Mouse (Mus musculus) kidney, embryonic 15.5 days (tissue): ENCODE measurements around the gene Tigit. TPM values are rescaled to one million over a fixed set of nuclear protein-coding genes. Genes with fewer than 3 reads are reported as not detected.

Source experiments
- ATAC-seq: fragments of 200-750 bp; cut with Nextera tagmentation; replicated peaks from 2 replicates; pipeline ENCODE4 v1.8.0; 2017; ENCODE audit warnings: moderate TSS enrichment; ENCODE audit not compliant: low FRiP score
- H3K27ac ChIP-seq: fragments of 300-500 bp; sonication (generic); 2 replicates; pipeline ENCODE4 v1.5.1; 2015; ENCODE audit warnings: mild to moderate bottlenecking, inconsistent platforms
- H3K27me3 ChIP-seq: fragments of 300-500 bp; sonication (generic); 2 replicates; pipeline ENCODE4 v1.6.1; 2015; ENCODE audit warnings: inconsistent platforms
- H3K36me3 ChIP-seq: fragments of 300-500 bp; sonication (generic); 2 replicates; pipeline ENCODE4 v1.6.1; 2015; ENCODE audit warnings: inconsistent platforms
- H3K4me1 ChIP-seq: fragments of 300-500 bp; sonication (generic); 2 replicates; pipeline ENCODE4 v1.6.1; 2015; ENCODE audit warnings: inconsistent platforms
- H3K4me2 ChIP-seq: fragments of 300-500 bp; sonication (generic); 2 replicates; pipeline ENCODE4 v1.6.1; 2015; ENCODE audit warnings: moderate library complexity, mild to moderate bottlenecking, inconsistent platforms
- H3K4me3 ChIP-seq: fragments of 300-500 bp; sonication (generic); replicated peaks from 2 replicates; pipeline ENCODE4 v1.5.1; 2015; ENCODE audit warnings: mild to moderate bottlenecking, inconsistent platforms
- H3K9ac ChIP-seq: fragments of 300-500 bp; sonication (generic); 2 replicates; pipeline ENCODE4 v1.6.1; 2015; ENCODE audit warnings: mild to moderate bottlenecking, inconsistent platforms
- H3K9me3 ChIP-seq: fragments of 300-500 bp; sonication (generic); replicated peaks from 2 replicates; pipeline ENCODE4 v1.6.1; 2016; ENCODE audit warnings: inconsistent platforms
- WGBS: fragments of 180-500 bp; shearing (Covaris S2); methylation state at CpG from one replicate; pipeline ENCODE4 v1.1.7; 2015; ENCODE audit warnings: mixed read lengths; 5-methylcytosine and 5-hydroxymethylcytosine counted together
- polyA plus RNA-seq: library from polyadenylated mRNA; unstranded; fragments of >200 nt; fragmentation: Nextera tagmentation; extraction: Ambion mirVana; gene quantifications from 2 replicates; pipeline ENCODE4 v1.2.1, GENCODE M21; 2015

Gene Tigit
- not detected in 2 replicates for polyA plus RNA-seq

DNA sequence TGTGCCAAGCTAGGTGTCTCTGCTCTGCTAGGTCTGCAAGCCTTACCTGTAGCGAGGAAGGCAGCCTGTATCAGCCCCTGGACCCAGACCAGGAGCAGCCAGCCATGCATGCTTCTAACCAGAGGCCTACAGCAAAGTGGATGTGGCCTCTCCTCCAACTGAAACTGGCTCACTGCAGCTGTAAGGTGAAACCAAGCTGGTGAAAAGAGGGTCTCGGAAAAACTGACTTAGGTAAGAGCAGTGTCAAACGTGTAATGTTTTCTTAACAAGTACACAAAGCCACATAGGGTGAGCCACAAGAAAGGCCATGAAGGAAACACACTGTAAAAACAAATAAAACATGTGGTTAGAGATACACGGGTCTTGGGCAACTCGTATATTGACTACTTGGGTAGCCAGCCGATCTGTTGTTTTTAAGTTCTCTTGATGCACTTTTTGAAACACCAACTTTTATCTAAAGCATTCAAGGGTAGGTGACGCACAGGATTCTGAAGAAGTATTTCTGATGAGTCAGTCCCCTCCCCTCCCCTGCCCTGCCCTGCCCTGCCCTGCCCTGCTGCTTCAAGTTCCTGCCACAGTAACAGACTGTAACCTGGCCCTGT lies at the start of gene Tigit:
TSS of gene Tigit (minus strand) at position 169 of the 602 bp plus-strand sequence.
- no peaks in the 10 kb centered on the region for H3K9me3 ChIP-seq
- H3K27me3 ChIP-seq = no peaks in the 10 kb centered on the region
- H3K4me1 ChIP-seq = no peaks in the 10 kb centered on the region; the same call in 1 of the 2 replicates
- 0 out of 2 replicates have a peak, but pooled peaks have one; percentile 36 for ATAC-seq
- H3K27ac ChIP-seq = no peak within 1 kb of the TSS
- H3K36me3 ChIP-seq = no peaks in the 10 kb centered on the region
- 65% methylated on average over 7 of the region's 7 CpGs for WGBS
- no peak within 1 kb of the TSS for H3K4me2 ChIP-seq
- no peak within 1 kb of the TSS for H3K9ac ChIP-seq
- H3K4me3 ChIP-seq = no peak within 1 kb of the TSS

DNA sequence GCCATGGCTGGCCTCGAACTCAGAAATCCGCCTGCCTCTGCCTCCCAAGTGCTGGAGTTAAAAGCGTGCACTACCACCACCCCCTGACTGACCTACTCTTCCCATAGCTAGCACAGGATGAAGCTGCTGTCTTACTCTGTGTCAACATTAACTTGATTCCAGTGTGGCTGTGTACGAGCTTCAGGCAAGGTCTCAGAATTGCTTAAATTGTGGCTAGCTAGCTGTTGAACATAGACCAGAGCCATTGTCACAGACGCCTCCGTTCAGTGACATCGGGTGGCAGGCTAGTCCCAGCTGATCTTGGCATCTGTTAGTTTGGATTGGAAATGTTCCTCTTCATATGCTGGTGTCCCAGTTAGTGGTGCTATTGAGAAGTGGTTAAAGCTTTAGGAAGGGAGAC lies 47.4 kb upstream of the Tigit start:
- Histone ChIP-seq H3K9ac (no peak overlapping the region), H3K27me3 (no peaks in the 10 kb centered on the region), H3K4me1 (peaks cover 27% of the 10 kb centered on the region), H3K4me2 (no peak overlapping the region), H3K4me3 (no peak overlapping the region), H3K27ac (no peak overlapping the region), H3K36me3 (no peaks in the 10 kb centered on the region), H3K9me3 (no peaks in the 10 kb centered on the region)
- WGBS = 95% methylated on average over 7 of the region's 7 CpGs
- no peak for ATAC-seq

DNA sequence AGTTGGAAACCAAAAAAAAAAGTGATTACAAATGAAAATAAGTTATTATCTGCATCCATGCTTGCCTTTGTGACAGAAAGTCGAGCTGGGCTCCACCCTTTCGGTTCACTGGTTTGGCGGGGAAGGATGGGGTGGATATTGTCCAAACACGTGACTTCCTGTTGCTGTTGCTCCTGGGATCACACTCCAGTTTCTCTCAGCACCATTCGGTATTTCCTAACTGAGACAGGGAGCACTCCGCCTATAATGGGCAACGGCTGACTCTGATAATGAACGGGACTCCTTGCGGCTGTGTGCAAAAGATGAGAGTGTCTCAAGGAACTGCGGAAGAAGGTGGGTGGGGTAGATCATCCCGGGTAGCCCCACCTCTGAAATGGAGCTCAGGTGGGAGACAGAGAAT lies 46.7 kb upstream of the Tigit start:
- Histone ChIP-seq H3K4me2 (no peak overlapping the region), H3K4me3 (no peak overlapping the region)

DNA sequence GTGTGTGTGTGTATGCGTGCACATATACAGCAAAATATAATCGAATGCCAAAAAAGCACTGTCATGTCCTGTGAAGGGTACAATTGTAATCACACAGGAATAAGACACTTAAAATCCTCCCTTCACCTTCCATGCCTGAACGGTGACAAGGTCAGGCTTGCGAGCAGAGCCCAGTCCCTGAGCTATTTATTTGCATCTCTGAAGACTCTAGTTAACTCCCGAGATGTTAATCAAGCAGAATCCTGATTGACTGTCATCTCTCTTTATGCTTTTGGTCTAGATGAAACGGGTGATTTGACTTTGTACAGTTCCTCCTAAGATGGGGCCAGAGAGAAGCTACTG lies 46.2 kb upstream of the Tigit start:
- no peaks in the 10 kb centered on the region for H3K9me3 ChIP-seq
- H3K9ac ChIP-seq = no peak overlapping the region
- 51% methylated on average over 6 of the region's 6 CpGs for WGBS
- H3K4me2 ChIP-seq = peak overlapping the region; percentile 53; the same call in 1 of the 2 replicates
- ATAC-seq = no peak
- no peak overlapping the region for H3K27ac ChIP-seq
- no peaks in the 10 kb centered on the region for H3K27me3 ChIP-seq
- no peak overlapping the region for H3K4me3 ChIP-seq
- H3K36me3 ChIP-seq = no peaks in the 10 kb centered on the region
- peaks cover 27% of the 10 kb centered on the region for H3K4me1 ChIP-seq

More for the DNA sequence above, 46.7 kb upstream of the Tigit start:
- no peaks in the 10 kb centered on the region for H3K9me3 ChIP-seq
- no peaks in the 10 kb centered on the region for H3K27me3 ChIP-seq
- no peak overlapping the region for H3K27ac ChIP-seq
- 78% methylated on average over 11 of the region's 11 CpGs for WGBS
- peaks cover 27% of the 10 kb centered on the region for H3K4me1 ChIP-seq
- no peak for ATAC-seq
- H3K36me3 ChIP-seq = no peaks in the 10 kb centered on the region
- H3K9ac ChIP-seq = no peak overlapping the region

DNA sequence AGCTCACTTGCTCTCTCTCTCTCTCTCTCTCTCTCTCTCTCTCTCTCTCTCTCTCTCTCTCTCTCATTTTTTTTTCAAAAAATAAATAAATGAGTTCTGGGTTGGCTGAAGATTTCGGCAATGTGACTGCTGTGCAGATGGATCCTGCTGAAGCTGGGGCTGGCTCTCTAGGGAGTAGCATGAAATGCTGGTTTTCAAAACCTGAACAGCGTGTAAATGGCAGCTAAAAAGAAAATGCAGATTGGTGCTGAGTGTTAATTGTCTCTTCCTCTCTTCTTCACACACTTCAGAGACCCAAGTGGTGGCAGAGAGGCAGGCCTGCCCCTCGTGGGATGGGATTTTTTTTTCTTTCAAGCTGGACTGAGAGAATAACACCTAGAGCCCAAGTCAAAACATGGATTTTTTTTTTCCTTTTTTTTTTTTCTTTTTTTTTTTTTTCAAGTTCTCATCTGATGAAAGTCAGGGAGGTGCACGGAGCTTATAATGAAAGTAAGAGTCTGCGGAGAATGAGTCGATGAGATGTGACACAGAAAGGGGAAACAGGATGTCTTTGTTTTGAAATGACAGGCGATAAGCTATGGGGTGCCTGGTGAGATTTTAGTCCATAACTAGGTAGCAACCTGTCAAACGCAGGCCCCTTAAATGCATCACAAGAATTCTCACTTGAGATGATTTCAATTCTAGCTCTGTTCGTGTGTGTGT lies 45.6 kb upstream of the Tigit start:
- H3K9me3 ChIP-seq = no peaks in the 10 kb centered on the region
- no peaks in the 10 kb centered on the region for H3K27me3 ChIP-seq
- no peak overlapping the region for H3K27ac ChIP-seq
- ATAC-seq = no peak
- 38% methylated on average over 9 of the region's 9 CpGs for WGBS
- H3K4me3 ChIP-seq = peak overlapping the region; percentile 19; the same call in 1 of the 2 replicates
- H3K4me2 ChIP-seq = peak overlapping the region; percentile 53
- no peaks in the 10 kb centered on the region for H3K36me3 ChIP-seq
- peaks cover 27% of the 10 kb centered on the region for H3K4me1 ChIP-seq
- no peak overlapping the region for H3K9ac ChIP-seq

DNA sequence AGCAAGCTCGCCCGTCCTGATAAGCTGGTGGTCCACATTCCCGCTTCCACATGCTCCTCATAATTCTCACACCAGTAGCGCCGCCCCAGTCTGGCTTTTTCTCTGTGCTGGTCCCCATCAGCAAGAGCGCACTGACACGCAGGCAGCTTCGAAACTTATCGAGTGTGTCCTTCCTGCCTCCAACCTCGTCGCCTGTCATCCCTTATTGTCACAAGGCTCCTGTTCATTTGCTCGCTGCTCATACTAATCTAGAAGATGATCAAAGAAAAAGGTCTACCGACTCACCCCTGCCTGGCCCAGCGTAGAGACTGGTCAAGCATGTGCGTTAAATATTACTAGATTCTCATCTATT lies 45.1 kb upstream of the Tigit start:
- peak; percentile 73; the same call in 1 of the 2 replicates for ATAC-seq
- peak overlapping the region; percentile 19 for H3K4me3 ChIP-seq
- H3K4me1 ChIP-seq = peaks cover 27% of the 10 kb centered on the region
- no peaks in the 10 kb centered on the region for H3K36me3 ChIP-seq
- H3K9ac ChIP-seq = no peak overlapping the region
- H3K4me2 ChIP-seq = peak overlapping the region; percentile 53
- H3K27ac ChIP-seq = no peak overlapping the region
- H3K27me3 ChIP-seq = no peaks in the 10 kb centered on the region
- 53% methylated on average over 15 of the region's 15 CpGs for WGBS
- no peaks in the 10 kb centered on the region for H3K9me3 ChIP-seq

DNA sequence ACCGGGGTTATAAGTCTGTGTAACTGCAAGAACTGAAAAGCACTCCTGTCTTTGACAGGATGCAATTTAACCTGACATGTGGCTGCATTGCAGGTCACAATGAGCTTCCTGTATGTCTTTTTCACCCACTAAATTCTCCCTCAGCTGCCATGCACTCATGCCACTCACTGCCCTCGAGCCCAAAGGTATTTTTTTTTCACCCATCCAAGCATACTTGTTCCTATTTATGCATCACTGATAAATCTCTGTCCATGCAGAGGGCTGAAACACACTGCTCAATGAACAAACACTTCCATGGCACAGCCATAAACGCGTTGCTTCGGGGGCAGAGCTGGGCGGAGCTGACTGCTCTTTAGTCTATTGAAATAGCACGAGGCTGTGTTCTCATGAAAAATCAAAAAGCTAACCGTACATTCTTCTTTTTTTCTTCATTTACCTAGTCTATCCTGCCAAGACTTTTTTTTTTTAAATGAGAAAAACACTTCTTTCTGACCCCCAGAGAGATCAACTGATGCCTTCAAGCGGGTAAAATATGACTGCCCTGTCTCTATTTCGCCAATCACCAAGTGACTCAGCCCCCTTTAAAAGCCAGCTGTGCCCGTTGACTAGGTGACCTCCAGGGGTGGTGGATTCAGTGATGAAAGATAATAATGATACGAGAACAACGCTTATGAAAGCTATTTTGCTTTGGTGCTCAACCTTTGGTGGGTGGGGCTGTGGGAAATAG lies 44.6 kb upstream of the Tigit start:
- Histone ChIP-seq H3K4me3 (peak overlapping the region; percentile 19), H3K9me3 (no peaks in the 10 kb centered on the region), H3K36me3 (no peaks in the 10 kb centered on the region), H3K27me3 (no peaks in the 10 kb centered on the region), H3K4me2 (peak overlapping the region; percentile 53), H3K4me1 (peaks cover 27% of the 10 kb centered on the region), H3K27ac (no peak overlapping the region), H3K9ac (no peak overlapping the region)
- peak; percentile 18; the same call in 1 of the 2 replicates for ATAC-seq
- WGBS = 47% methylated on average over 13 of the region's 13 CpGs

DNA sequence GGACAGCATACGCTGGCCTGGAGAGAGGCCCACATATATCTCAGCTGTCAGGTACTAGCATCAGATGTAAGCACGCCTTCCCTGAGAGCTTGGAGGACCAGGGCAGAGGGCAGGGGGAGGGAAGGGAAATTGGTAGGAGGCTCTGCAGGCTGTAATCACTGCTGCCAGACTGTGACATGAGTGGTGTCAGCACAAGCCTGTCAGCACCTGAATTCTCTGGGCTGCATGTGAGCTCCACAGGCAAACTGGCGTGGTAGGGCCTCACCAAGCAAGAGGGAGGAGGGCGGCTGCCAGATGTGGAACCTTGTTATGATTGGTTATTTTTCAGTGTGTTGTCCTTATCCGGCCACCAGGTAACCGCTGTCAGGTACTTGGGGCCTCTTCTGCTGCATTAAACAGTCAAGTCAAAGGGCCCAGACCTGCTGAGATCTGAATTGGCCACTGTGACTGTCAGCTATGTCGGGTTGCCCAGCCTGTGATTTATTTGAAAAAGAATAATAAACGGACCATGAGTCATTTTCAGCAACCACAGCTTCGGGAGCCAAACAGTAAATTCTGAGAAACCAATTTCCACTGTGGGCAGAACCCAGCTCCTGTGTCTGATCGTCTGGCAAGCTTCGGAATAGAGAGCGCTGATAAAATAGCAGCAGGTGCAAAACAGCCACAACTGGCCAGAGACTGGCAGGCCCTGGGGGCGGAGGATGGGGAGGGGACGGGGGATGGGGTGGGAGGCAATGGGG lies 38.0 kb upstream of the Tigit start:
- Histone ChIP-seq H3K9me3 (no peaks in the 10 kb centered on the region), H3K4me2 (no peak overlapping the region), H3K4me1 (peaks cover 9% of the 10 kb centered on the region; the same call in 1 of the 2 replicates), H3K4me3 (no peak overlapping the region), H3K9ac (no peak overlapping the region), H3K27ac (no peak overlapping the region), H3K27me3 (no peaks in the 10 kb centered on the region), H3K36me3 (no peaks in the 10 kb centered on the region)
- peak; percentile 81 for ATAC-seq
- 50% methylated on average over 14 of the region's 14 CpGs for WGBS

DNA sequence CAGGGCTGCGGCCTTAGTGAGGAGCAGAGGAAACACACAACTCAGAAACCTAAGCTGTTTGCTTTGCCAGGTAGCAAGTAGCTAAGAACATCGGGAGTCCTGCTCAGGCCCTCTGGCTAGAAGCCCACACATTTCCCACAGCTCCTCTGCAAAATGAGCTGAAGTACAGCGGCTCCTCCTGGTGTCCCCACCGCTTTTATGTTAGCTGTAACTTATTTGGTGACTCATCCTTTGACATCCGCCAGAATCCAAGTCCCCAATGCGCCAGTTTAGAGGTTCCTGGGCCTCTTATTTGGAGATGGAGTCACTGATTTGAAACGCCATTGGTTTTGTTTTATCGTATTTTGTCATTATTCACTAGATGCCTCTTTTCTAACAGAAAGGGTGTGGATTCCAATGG lies 36.6 kb upstream of the Tigit start:
- Histone ChIP-seq H3K4me3 (no peak overlapping the region), H3K27ac (no peak overlapping the region), H3K9ac (no peak overlapping the region), H3K4me1 (peaks cover 9% of the 10 kb centered on the region; the same call in 1 of the 2 replicates), H3K36me3 (no peaks in the 10 kb centered on the region), H3K4me2 (no peak overlapping the region), H3K27me3 (no peaks in the 10 kb centered on the region), H3K9me3 (no peaks in the 10 kb centered on the region)
- ATAC-seq = no peak
- 83% methylated on average over 8 of the region's 8 CpGs for WGBS

DNA sequence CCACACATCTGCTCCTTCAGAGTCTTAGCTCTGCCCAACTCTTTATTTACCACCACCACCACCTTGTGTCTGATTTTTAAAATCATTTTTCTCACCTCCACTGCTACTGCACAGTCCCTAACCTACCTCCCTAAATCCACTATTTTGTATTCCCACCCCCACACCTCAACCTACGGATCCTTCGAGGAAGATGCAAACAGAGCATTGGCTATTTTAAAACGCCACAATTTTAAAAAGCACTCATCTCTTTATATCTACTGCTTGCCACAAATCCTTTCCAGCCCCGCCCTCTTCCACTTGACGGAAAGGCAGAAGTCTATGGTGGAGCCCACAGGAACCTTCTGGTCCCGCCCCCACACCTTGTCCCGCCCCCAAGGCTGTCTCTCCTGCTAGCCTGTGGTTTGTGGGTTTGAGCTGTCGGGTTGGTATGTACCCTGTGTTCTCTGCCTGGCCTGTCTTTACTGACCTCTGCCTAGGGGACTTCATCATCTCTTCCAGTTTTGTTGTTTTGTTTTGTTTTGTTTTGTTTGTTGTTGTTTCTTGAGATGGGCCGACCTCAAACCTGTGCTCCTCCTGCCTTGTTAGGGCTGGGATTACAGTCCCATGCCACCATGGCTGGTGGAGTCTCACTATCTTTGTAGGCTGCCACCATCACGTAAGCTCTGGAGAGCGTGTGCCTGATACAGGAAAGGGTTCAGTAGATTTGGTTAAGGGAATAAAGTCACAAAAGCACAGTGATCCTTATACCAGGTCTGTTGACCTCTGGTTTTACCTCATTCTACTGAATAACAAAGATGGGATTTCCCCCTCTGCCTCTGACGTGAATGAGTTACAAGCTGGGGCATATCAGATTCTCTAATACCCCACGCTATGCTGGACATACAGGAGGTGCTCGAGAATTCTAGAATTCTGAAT lies 35.0 kb upstream of the Tigit start:
- Histone ChIP-seq H3K4me1 (peaks cover 9% of the 10 kb centered on the region; the same call in 1 of the 2 replicates), H3K4me3 (no peak overlapping the region), H3K27ac (no peak overlapping the region), H3K27me3 (no peaks in the 10 kb centered on the region), H3K9me3 (no peaks in the 10 kb centered on the region), H3K9ac (no peak overlapping the region), H3K36me3 (no peaks in the 10 kb centered on the region), H3K4me2 (no peak overlapping the region)
- 76% methylated on average over 14 of the region's 14 CpGs for WGBS
- peak; percentile 53; the same call in 1 of the 2 replicates for ATAC-seq

DNA sequence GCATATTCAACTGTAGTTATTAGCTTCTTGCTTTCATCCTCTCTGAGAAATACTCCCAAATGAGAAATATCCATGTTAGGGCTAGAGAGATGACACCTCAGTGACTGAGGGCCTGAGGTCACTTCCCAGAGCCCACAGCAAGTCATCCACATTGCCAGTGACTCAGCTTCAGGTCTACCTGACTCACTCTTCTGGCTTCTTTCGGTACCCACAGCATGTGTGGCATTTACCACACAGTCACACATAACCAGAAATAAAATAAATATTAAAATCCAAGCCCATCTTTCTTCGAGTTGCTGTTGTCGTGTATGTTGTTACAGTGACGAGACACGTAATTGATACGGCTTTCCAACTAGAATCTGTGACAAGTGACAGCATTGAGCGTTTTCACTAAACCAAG lies 33.8 kb upstream of the Tigit start:
- no peaks in the 10 kb centered on the region for H3K36me3 ChIP-seq
- no peak overlapping the region for H3K4me2 ChIP-seq
- WGBS = 91% methylated on average over 7 of the region's 7 CpGs
- peaks cover 9% of the 10 kb centered on the region; the same call in 1 of the 2 replicates for H3K4me1 ChIP-seq
- H3K9me3 ChIP-seq = no peaks in the 10 kb centered on the region
- no peaks in the 10 kb centered on the region for H3K27me3 ChIP-seq
- H3K27ac ChIP-seq = no peak overlapping the region
- H3K9ac ChIP-seq = no peak overlapping the region
- no peak for ATAC-seq
- H3K4me3 ChIP-seq = no peak overlapping the region
